Mouse (Mus musculus) hindbrain, embryonic 11.5 days (tissue): ENCODE data around the gene Pip5kl1. TPM values are rescaled to one million over a fixed set of nuclear protein-coding genes. Genes with fewer than 3 reads are reported as not detected.

Source experiments
- ATAC-seq: fragments of 200-750 bp; cut with Nextera tagmentation; 2 replicates; pipeline ENCODE4 v1.8.0; 2017; ENCODE audit warnings: mild to moderate bottlenecking, moderate TSS enrichment, moderate library complexity; ENCODE audit not compliant: low FRiP score
- DNase-seq: peaks from one replicate; pipeline ENCODE4 v3.0.0-alpha.2; 2015; ENCODE audit warnings: low spot score
- H3K27ac ChIP-seq: fragments of 300-500 bp; sonication (generic); 2 replicates; pipeline ENCODE4 v1.5.1; 2014; ENCODE audit warnings: mild to moderate bottlenecking, low read depth, low read length
- H3K27me3 ChIP-seq: fragments of 300-500 bp; sonication (generic); 2 replicates; pipeline ENCODE4 v1.6.1; 2014; ENCODE audit warnings: mild to moderate bottlenecking, low read length, moderate library complexity, mixed read lengths; ENCODE audit not compliant: control insufficient read depth, insufficient read depth
- H3K36me3 ChIP-seq: fragments of 300-500 bp; sonication (generic); 2 replicates; pipeline ENCODE4 v1.6.1; 2014; ENCODE audit warnings: mild to moderate bottlenecking, low read length, moderate library complexity, mixed read lengths; ENCODE audit not compliant: control insufficient read depth, insufficient read depth
- H3K4me1 ChIP-seq: fragments of 300-500 bp; sonication (generic); replicated peaks from 2 replicates; pipeline ENCODE4 v1.6.1; 2014; ENCODE audit warnings: low read length, mixed read lengths; ENCODE audit not compliant: control insufficient read depth, insufficient read depth
- H3K4me2 ChIP-seq: fragments of 300-500 bp; sonication (generic); replicated peaks from 2 replicates; pipeline ENCODE4 v1.6.1; 2014; ENCODE audit warnings: mild to moderate bottlenecking, low read depth, low read length
- H3K4me3 ChIP-seq: fragments of 300-500 bp; sonication (generic); 2 replicates; pipeline ENCODE4 v1.5.1; 2014; ENCODE audit warnings: low read depth, low read length
- H3K9ac ChIP-seq: fragments of 300-500 bp; sonication (generic); 2 replicates; pipeline ENCODE4 v1.6.1; 2014; ENCODE audit warnings: low read depth, low read length
- H3K9me3 ChIP-seq: fragments of 300-500 bp; sonication (generic); 2 replicates; pipeline ENCODE4 v1.6.1; 2016; ENCODE audit warnings: low read length; ENCODE audit not compliant: control insufficient read depth
- WGBS: fragments of 180-500 bp; shearing (Covaris S2); extraction: QIAGEN DNeasy Blood & Tissue Kit; methylation state at CpG from one replicate; pipeline ENCODE4 v1.1.7; 2014; 5-methylcytosine and 5-hydroxymethylcytosine counted together
- polyA plus RNA-seq: library from polyadenylated mRNA; unstranded; fragments of >200 nt; fragmentation: Nextera tagmentation; extraction: Ambion mirVana; gene quantifications from 2 replicates; pipeline ENCODE4 v1.2.1, GENCODE M21; 2014

The Pip5kl1 gene
- 2.1 and 2.6 TPM in 2 replicates for polyA plus RNA-seq

- Histone ChIP-seq H3K27me3 (no peaks in the 10 kb centered on the region; the same call in 1 of the 2 replicates), H3K9me3 (no peaks in the 10 kb centered on the region), H3K4me2 (peak within 1 kb of the TSS; percentile 98), H3K9ac (peak within 1 kb of the TSS; percentile 61), H3K4me1 (no peaks in the 10 kb centered on the region), H3K4me3 (peak within 1 kb of the TSS; percentile 52), H3K27ac (no peak within 1 kb of the TSS), H3K36me3 (no peaks in the 10 kb centered on the region)
- ATAC-seq = no peak
- WGBS = 82% methylated on average over 6 of the region's 6 CpGs
- no peak for DNase-seq
Measured at GRCm38 (mm10) chr2:32574497-32574896, at the start of gene Pip5kl1. Gene Pip5kl1 (plus strand): TSS chr2:32574797.

GRCm38 (mm10) chr2:32525816-32526215, 48.8 kb upstream of the Pip5kl1 start:
- H3K27me3 ChIP-seq = no peaks in the 10 kb centered on the region
- no peak overlapping the region for H3K9ac ChIP-seq
- WGBS = 85% methylated on average over 12 of the region's 12 CpGs
- H3K36me3 ChIP-seq = no peaks in the 10 kb centered on the region
- no peak for ATAC-seq
- H3K4me1 ChIP-seq = no peaks in the 10 kb centered on the region
- H3K9me3 ChIP-seq = no peaks in the 10 kb centered on the region
- no peak overlapping the region for H3K4me3 ChIP-seq
- DNase-seq = no peak
- H3K27ac ChIP-seq = no peak overlapping the region
- no peak overlapping the region for H3K4me2 ChIP-seq

- DNase-seq (no peak), ATAC-seq (no peak)
- 75% methylated on average over 14 of the region's 14 CpGs for WGBS
- Histone ChIP-seq H3K4me1 (no peaks in the 10 kb centered on the region), H3K9me3 (no peaks in the 10 kb centered on the region), H3K27me3 (no peaks in the 10 kb centered on the region), H3K4me2 (no peak overlapping the region), H3K36me3 (no peaks in the 10 kb centered on the region), H3K27ac (no peak overlapping the region), H3K4me3 (no peak overlapping the region), H3K9ac (no peak overlapping the region)
Measured at GRCm38 (mm10) chr2:32527468-32527966, 47.1 kb upstream of the Pip5kl1 start.

- ATAC-seq = no peak
Measured at GRCm38 (mm10) chr2:32528326-32528725, 46.3 kb upstream of the Pip5kl1 start.

GRCm38 (mm10) chr2:32530479-32530878, 44.1 kb upstream of the Pip5kl1 start:
- Histone ChIP-seq H3K4me2 (no peak overlapping the region), H3K27me3 (no peaks in the 10 kb centered on the region), H3K27ac (no peak overlapping the region), H3K36me3 (no peaks in the 10 kb centered on the region), H3K9ac (no peak overlapping the region), H3K9me3 (no peaks in the 10 kb centered on the region), H3K4me3 (no peak overlapping the region), H3K4me1 (no peaks in the 10 kb centered on the region)
- ATAC-seq (no peak), DNase-seq (no peak)
- WGBS = 81% methylated on average over 2 of the region's 2 CpGs

More at GRCm38 (mm10) chr2:32528326-32528725, 46.3 kb upstream of the Pip5kl1 start:
- Histone ChIP-seq H3K9ac (no peak overlapping the region), H3K4me3 (no peak overlapping the region), H3K27me3 (no peaks in the 10 kb centered on the region), H3K9me3 (no peaks in the 10 kb centered on the region), H3K27ac (no peak overlapping the region), H3K36me3 (no peaks in the 10 kb centered on the region), H3K4me2 (no peak overlapping the region), H3K4me1 (no peaks in the 10 kb centered on the region)
- DNase-seq = no peak
- 96% methylated on average over 1 of the region's 1 CpGs for WGBS

- DNase-seq = no peak
- no peaks in the 10 kb centered on the region for H3K36me3 ChIP-seq
- peaks cover 14% of the 10 kb centered on the region for H3K4me1 ChIP-seq
- H3K9me3 ChIP-seq = no peaks in the 10 kb centered on the region
- no peak overlapping the region for H3K4me2 ChIP-seq
- no peak overlapping the region for H3K9ac ChIP-seq
- ATAC-seq = no peak
- H3K27ac ChIP-seq = no peak overlapping the region
- H3K4me3 ChIP-seq = no peak overlapping the region
- 86% methylated on average over 2 of the region's 2 CpGs for WGBS
- no peaks in the 10 kb centered on the region for H3K27me3 ChIP-seq
Measured at GRCm38 (mm10) chr2:32533163-32533562, 41.4 kb upstream of the Pip5kl1 start.

- H3K9ac ChIP-seq = peak overlapping the region; percentile 40
- peak overlapping the region; percentile 93 for H3K4me3 ChIP-seq
- peak; percentile 27 for ATAC-seq
- no peaks in the 10 kb centered on the region for H3K36me3 ChIP-seq
- no peaks in the 10 kb centered on the region for H3K9me3 ChIP-seq
- peak; percentile 72 for DNase-seq
- 9% methylated on average over 13 of the region's 13 CpGs for WGBS
- peaks cover 14% of the 10 kb centered on the region for H3K4me1 ChIP-seq
- peak overlapping the region; percentile 87 for H3K4me2 ChIP-seq
- peak overlapping the region; percentile 86 for H3K27ac ChIP-seq
- no peaks in the 10 kb centered on the region for H3K27me3 ChIP-seq
Measured at GRCm38 (mm10) chr2:32534061-32534732, 40.4 kb upstream of the Pip5kl1 start.

GRCm38 (mm10) chr2:32534733-32535471, 39.7 kb upstream of the Pip5kl1 start, which contains the start of gene Fam102a:
Gene Fam102a (plus strand): TSS chr2:32535332.
- Histone ChIP-seq H3K9ac (peak within 1 kb of the TSS; percentile 93), H3K36me3 (no peaks in the 10 kb centered on the region), H3K9me3 (no peaks in the 10 kb centered on the region), H3K4me3 (peak within 1 kb of the TSS; percentile 93), H3K4me2 (peak within 1 kb of the TSS; percentile 87), H3K4me1 (peaks cover 14% of the 10 kb centered on the region), H3K27ac (peak within 1 kb of the TSS; percentile 90), H3K27me3 (no peaks in the 10 kb centered on the region)
- under 1% methylated on average over 42 of the region's 67 CpGs for WGBS
- DNase-seq (peak; percentile 98), ATAC-seq (peak; percentile 95)
